Mouse (Mus musculus) adrenal gland, adult 8-10 months (tissue): ENCODE data around the gene Sgta. TPM values are rescaled to one million over a fixed set of nuclear protein-coding genes. Genes with fewer than 3 reads are reported as not detected.

Experiments
- DNase-seq: peaks from one replicate; pipeline ENCODE4 v3.0.0; 2022
- total RNA-seq, 4 experiments: library from RNA; stranded (reverse); gene quantifications; 2 replicates each; pipeline ENCODE4 v1.2.4; 2022

Sgta gene
- total RNA-seq, 4 experiments from 2014 or later: 185 to 247 (median 197) TPM

- DNase-seq: no peak
Observed at GRCm38 (mm10) chr10:81019687-81020086, 40.3 kb downstream of the Sgta start.

GRCm38 (mm10) chr10:81018326-81018725, 41.7 kb downstream of the Sgta start:
- DNase-seq: no peak

GRCm38 (mm10) chr10:81016645-81017044, 43.3 kb downstream of the Sgta start:
- no peak for DNase-seq

GRCm38 (mm10) chr10:81015666-81016065, 44.3 kb downstream of the Sgta start:
- DNase-seq: no peak

- peak; percentile 98 for DNase-seq
Observed at GRCm38 (mm10) chr10:81014393-81015384, 45.3 kb downstream of the Sgta start, which contains the start of gene Gng7. Gene Gng7 (minus strand): TSS chr10:81014945.

- DNase-seq: no peak
Observed at GRCm38 (mm10) chr10:81010851-81011250, 49.1 kb downstream of the Sgta start.

- no peak for DNase-seq
Observed at GRCm38 (mm10) chr10:81007240-81007639, 52.7 kb downstream of the Sgta start.

- no peak for DNase-seq
Observed at GRCm38 (mm10) chr10:81006005-81006677, 53.8 kb downstream of the Sgta start.

- no peak for DNase-seq
Observed at GRCm38 (mm10) chr10:81001161-81001560, 58.8 kb downstream of the Sgta start.

- no peak for DNase-seq
Observed at GRCm38 (mm10) chr10:81000197-81001062, 59.6 kb downstream of the Sgta start.

- DNase-seq: peak; percentile 84
Observed at GRCm38 (mm10) chr10:80999362-81000196, 60.4 kb downstream of the Sgta start.

- DNase-seq: no peak
Observed at GRCm38 (mm10) chr10:80998778-80999177, 61.2 kb downstream of the Sgta start.

GRCm38 (mm10) chr10:80998021-80998420, 62.0 kb downstream of the Sgta start:
- no peak for DNase-seq

- no peak for DNase-seq
Observed at GRCm38 (mm10) chr10:80997332-80997731, 62.6 kb downstream of the Sgta start.

GRCm38 (mm10) chr10:80996501-80996900, 63.5 kb downstream of the Sgta start:
- DNase-seq: no peak

GRCm38 (mm10) chr10:80995091-80995632, 64.8 kb downstream of the Sgta start:
- peak; percentile 66 for DNase-seq

- no peak for DNase-seq
Observed at GRCm38 (mm10) chr10:80994621-80995020, 65.4 kb downstream of the Sgta start.
